Mouse (Mus musculus) CH12F3 (cell line): ENCODE measurements around the gene 4930518I15Rik.
"Not testable (repeated sequence)": the region's sequence is repeated elsewhere in the genome, so short reads cannot be mapped to it uniquely, and the experiment has no call there.

Experiments
- in situ Hi-C: fragments of 300-500 bp; cut with MboI; formaldehyde crosslinking; loops from 2 replicates; pipeline ENCODE4 v1.14.3; 2020; ENCODE audit warnings: low sequenced_read_pairs

4930518I15Rik gene

DNA sequence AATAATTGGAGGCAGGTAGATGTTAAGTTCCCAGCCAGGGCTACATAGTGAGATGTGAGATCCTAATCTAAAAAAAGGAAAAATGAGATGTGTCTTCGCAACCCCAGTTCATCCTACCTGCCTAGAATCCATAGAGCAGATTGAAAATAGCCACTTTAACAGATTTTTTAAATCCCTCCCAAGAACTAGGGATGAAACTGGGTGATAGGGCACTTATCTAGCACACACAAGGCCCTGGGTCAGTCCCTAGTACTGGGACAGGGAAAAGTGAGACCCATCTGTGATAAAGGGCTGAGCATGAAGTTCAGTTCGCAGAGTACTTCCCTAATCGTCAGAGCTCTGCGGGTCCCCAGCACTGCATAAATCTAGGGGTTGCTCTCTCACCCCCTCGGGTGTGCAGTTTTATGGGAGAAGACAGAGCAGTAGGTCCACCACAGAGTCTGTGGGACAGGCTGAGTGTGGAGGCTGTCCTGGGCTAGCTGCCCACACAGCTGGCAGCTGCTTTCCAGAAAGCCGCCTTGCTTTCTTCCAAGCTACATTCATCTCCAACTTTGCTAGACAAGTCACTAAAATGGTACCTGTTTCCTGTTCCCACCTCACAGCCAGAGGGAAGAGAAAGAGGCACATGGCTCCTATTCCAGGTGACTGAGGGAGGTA lies 9.1 kb downstream of the 4930518I15Rik start:
- in situ Hi-C loops: no loop called here

- in situ Hi-C loops: no loop called here
Measured at GRCm38 (mm10) chr2:156847653-156848052, 10.1 kb downstream of the 4930518I15Rik start.

DNA sequence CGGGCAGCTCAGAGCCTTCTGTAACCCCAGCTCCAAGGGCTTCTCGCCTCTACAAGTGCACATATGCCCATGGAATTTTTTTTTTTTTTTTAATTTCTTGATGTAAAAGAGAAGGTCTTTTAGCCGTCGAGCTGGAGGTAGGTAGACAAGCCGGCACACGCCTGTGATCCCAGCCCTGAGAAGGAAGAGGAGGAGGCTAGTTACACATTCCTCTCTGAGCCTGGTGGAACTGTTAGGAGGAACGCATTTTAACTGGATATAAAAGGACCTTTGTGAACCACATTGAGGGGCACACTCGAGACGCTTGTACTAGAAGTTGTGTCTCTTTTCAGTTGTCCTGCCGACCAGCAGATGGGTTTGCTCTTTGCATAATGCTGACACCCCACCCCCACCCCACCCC lies 13.0 kb downstream of the 4930518I15Rik start:
- in situ Hi-C loops: no loop called here

DNA sequence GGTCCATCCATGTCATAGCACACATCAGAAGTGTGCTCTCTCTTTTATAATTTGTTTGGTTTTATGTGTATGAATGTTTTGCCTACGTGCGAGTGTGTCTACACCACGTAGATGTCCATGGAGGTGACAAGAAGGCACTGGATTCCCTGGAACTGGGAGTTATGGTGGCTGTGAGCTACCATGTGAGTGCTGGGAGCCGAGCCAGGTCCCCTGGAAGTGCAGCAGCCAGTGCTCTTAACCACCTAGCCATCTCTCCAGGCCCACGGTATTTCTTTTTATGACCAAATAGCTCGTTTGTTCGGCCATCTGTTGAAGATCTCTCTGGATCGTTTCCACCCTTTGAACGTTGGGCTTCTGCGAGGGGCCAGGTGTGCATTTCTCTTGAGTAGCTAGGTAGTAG lies 14.4 kb downstream of the 4930518I15Rik start:
- in situ Hi-C loops: no loop called here

DNA sequence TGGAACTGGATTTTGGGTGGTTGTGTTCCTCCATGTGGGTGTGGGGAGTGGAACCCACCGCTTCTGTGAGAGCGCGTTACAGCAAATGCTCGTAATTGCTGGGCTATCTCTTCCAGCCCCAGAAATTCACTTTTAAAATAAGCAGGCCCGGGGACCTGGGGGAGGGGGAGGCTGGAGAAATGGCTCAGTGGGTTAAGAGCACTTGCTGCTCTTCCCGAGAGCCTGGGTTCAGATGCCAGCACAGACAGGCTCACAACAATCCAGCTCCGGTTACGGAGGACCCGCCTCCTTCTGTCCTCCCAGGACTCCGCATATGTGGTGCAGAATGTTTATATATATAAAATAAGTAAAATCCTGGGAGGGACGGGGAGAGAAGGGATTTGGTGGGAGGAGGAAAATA lies 15.0 kb downstream of the 4930518I15Rik start:
- in situ Hi-C loops: no loop called here

DNA sequence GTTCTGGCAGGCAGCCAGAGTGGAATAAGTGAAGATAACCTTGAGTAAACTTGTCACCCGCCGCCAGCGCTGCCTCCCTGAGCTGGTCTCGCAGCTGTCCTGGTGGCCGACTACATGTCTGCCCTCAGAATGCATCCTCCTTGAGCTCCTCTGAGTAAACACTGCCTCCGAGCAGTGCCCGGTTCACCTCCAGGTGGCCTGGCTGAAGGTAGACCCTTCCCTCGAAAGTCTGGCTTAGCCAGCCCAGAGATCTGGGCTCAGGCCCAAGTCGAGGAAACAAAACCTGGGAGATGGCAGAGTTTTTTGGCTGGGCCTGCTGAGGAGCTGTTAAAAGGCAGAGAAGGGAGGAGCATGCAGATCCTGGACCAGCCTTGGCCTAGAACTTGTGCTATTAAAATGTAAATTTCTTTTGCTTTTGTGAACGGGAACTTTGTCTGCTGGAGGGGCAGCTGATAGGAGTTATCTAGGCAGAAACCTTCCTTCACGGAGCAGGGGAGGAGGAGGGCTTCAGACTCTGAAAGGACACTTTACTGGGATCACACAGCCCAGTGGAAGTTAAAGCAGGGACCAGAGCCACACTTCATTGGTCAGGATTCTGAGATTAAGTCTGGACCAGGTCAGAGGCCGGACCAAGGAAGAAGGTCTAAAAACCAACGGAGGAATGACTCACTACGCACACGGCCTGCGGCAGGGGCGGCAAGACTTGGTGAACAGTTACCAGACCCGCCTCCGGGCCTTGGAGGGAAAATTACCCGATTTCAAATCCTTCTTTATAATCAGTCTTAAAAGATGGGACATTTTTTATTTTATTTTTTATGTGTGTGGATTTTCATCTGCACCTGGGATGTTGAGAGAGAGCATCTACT lies 15.7 kb downstream of the 4930518I15Rik start:
- in situ Hi-C loops: no loop called here

DNA sequence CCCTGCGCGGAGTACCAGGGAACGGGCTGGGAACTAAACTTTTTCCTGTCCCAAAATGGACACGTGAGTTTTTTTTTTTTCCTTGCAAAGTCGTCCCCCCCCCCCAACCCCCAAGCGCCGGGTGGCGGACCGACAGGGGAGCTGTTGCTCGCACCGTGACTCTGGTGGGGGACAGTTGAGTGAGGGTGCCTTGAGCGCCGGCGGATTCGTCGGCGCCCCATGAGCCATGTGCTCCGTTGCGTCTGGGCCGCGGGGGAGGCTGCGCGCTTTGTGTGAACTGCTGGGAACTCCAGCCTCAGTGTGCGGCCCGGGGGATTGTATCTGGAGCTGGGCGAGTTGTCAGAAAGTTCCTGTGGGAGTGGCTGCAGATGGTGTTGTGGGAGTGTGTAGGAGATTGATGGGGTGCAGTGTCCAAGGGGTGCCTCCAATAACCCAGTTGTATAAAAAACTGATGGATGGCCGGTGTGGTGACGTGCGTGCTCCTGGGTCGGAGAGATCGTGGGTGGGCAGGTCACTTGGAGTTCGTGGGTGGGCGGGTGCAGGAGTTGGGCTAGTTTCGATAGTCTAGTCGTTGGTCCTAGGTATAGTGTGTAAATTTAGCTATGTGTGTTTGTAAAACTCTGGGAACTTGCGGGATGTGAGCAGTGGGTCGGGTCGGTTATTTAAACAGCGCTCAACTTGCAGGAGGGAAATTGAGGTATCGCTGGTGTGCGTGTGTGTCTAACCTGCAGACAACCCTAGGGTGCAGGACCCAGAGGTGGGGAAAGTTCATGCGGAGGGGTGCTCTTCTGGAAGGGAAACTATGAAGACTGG lies 16.5 kb downstream of the 4930518I15Rik start:
- in situ Hi-C loops: no loop called here

DNA sequence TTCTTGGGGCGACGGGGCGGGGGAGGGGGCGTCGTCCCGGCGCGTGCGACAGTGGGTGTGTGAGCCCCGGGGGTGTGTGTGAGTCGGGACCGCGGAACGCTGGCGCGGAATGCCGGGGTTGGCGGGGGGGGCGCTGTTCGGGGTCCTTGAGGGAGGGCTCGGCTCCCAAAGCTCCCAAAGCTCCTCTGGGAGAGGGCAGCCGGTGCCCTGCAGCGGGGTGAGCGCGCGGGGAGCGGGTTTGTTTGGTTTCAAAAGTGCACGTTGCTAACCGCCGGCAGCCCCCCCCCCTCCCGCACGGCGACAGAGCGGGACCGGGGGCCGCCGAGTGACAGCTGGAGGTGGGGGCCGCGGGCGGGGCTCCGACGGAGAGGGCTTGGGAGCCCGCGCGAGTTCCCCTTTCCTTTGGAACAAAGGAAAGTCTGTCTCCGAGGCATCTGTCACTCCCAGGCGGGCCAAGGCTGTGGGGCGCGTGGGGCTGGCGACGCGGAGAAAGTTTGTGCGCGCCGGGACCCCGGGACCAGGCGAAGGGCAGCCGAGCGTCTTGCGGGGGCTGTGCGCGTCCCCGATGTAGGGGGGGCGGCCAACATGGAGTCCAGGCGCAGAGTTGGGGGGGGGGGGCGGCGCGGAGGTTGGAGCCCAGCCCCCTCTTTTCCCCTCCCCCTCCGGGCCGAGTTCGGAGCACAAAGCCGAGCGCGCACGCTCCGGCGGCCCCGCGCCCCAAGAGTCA lies 17.3 kb downstream of the 4930518I15Rik start:
- in situ Hi-C loops: no loop called here

DNA sequence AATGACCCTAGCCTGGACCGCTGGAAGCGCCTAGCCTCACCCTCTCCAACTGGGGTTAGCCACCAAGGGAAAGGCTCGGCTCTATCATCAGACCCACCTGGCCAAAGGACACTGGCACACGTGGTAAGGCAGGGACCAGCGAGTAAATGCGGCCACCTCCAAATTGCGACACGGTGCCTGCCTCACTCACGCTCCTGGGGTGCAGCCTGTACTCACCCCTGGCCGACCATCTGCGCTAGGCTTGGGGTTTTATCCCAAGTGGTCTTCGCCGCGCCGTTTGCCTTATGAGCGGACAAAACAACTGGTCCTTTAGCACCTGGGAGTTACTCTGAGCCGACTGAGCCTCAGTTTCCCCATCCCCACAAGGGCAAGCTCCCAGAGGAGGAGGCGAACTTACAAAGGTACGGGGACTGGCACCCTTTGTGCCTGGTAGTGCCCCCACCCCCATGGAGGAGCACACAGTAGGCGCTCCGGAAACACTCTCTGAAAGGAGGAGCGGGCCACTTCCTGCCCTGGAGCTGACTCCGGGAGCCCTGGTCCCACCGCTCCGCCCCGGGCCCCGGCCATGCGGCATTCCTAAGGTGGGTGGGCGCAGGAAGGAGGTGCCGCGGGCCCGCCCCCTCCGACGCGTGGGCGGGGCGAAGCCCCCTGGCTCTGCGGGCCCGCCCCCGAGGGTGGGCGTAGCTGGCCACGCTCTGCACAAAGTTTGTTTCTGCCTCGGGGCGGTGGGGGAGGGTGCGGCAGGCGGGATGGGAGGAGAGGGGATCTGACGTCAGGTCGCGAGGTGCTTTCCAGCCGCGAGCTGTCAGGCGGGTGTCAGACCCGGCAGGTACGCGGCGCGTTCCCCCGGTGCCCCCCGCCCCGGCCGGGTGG lies 18.2 kb downstream of the 4930518I15Rik start, which contains the start of gene Tgif2:
Gene Tgif2, plus strand, starts transcription at position 689 of the 873 bp plus-strand sequence.
- in situ Hi-C loops: no loop called here

DNA sequence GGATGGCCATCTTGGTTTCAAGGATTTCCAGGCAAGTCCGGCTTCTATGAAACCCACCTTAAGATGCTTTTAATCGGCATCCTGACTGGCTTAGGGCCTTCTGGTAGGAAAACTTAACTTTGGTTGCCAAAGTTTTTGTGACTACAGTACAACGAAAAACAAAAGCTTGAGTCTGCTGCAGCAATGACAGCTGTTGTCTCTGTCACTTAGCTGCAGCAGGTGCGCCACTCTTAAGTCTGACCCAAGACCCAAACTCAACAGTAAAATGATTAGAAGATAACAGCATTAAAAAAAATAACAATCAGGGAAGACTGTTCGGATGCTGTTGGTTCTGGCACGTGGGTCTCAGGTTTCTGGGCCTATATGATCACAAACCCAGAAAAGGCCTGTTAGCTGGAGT lies 18.9 kb downstream of the 4930518I15Rik start:
- in situ Hi-C loops: no loop called here

GRCm38 (mm10) chr2:156834336-156834735 lies 23.4 kb downstream of the 4930518I15Rik start:
- in situ Hi-C loops: no loop called here

DNA sequence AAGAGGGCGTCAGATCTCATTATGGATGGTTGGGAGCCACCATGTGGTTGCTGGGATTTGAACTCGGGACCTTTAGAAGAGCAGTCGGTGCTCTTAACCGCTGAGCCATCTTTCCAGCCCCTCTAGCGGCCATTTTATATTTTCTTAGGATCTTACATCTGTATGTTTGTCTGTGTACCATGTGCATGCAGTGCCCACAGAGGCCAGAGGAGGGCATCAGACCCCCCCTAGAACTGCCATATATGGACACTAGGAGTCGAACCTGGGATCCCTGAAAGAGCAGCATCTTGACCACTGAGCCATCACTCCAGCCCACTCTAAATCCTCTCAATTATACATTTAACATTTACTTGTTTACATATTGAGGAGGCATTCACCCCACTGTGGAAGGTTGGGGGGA lies 32.6 kb downstream of the 4930518I15Rik start:
- in situ Hi-C loops: not testable (repeated sequence)

DNA sequence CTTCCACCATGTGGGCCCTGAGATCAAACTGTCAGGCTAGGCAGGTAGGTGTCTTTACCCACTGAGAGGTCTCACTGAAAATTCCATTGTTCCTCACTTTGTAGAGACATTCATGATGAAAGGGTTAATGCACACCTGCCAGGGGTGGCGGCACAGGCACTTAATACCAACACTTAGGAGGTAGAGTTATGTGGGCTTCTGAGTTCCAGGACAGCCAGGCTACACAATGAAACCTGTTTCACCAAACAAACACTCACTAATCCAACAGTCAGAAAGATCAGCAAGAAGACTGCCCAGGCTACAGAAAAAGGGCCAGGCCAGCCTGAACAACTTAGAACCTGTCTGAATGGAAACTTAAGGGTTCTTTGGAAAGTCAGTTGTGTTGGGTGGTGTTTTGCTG lies 41.6 kb downstream of the 4930518I15Rik start:
- in situ Hi-C loops: no loop called here

DNA sequence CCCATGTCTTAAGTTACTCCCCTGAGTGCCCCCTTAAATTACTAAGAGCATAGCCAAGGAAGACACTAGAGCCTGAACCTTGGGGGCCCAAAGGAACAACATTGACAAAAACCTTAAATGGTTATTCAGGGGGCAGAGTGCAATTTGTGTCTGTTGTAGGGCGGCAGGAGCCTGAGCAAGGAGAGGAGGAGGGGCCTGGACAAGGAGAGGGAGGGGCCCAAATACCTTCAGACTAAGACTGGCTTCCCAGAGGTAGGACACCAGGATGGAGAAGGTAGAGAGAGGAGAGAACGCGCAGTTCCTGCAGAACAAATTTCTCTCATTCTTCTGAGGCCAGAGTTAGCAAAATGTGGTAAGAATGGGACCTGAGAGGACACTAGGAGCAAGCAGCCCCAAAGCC lies 42.3 kb downstream of the 4930518I15Rik start:
- in situ Hi-C loops: no loop called here

DNA sequence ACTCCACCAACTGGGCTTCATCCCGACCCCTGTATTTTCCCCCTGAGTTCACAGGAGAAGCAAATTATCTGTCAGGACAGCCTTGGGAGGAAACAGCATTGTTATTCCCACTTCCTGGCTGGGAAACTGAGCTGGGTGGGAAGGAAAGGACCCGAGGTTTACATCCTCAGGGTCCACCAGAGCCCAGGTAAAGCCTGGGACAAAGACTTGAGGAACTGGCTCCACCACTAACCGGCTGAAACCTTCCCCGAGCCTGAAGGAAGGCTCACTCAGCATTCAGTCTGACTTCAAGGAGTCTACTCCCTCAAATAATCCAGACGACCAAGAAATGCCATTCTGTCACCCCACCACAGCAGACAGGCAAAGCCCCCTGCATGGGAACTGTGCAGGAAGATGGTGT lies 42.9 kb downstream of the 4930518I15Rik start:
- in situ Hi-C loops: no loop called here

DNA sequence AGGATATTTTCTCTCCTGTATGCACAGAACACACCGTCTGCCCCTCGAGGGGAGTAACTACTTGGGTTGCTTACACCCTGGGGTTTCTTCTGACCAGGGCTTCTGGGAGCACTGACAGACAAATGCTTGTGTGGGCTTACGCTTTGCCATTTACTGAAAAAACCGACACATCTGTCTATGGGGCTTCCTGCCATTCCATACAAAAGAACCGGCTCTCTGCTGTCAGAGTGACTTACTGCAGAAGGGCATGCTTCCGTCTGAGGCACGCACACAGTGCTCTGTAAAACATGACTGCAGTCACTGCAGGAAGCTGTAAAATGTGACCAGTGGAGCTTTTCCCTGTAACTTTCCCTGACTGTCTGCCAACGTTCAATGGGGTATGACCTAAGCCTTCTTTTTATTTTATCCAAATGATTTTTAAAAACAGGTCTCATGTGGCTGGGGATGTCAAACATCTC lies 43.4 kb downstream of the 4930518I15Rik start:
- in situ Hi-C loops: no loop called here

GRCm38 (mm10) chr2:156811556-156811955 lies 46.2 kb downstream of the 4930518I15Rik start:
- in situ Hi-C loops: no loop called here

GRCm38 (mm10) chr2:156810716-156811115 lies 47.0 kb downstream of the 4930518I15Rik start:
- in situ Hi-C loops: no loop called here

DNA sequence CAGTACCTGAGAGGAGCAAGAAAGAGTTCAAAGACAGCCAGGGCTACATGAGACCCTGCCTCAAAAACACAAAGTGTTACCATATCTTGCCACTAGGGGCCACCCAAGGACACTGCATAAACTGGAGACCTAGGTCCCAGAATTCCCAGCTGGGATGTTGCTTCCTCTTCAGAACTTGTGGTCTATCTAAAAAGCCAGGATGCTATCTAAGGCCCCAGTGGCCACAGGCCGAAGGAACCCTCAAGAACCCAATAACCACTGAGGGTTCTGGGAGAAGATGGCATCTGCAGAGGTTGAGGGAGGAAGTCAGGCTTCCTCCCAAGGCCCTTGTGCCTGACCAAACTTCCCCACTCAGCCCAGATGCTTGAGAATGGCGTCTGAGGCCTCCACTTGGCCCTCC lies 48.2 kb downstream of the 4930518I15Rik start:
- in situ Hi-C loops: no loop called here

DNA sequence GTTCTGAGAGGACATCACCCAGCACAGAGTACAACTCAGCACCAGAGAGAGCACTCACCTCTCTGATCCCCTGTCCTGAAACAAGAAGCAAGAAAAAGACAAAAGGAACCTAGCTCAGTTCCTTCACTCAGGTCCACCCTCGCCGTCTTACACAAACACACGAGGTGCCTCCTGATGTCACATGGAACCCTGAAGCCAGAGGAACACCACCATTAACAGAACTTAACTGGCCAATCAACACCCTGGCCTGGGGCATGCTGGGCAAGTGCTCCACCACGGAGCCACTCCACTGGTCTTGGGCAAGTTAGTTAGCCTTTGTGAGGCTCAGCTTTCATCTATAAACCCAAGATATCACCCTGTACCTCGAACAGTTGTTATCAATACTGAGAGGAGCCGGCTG lies 50.9 kb downstream of the 4930518I15Rik start:
- in situ Hi-C loops: no loop called here
